Mouse (Mus musculus) adipose tissue, adult 10 weeks (tissue): ENCODE measurements around the gene Fpr3. TPM values are rescaled to one million over a fixed set of nuclear protein-coding genes. Genes with fewer than 3 reads are reported as not detected.

Experiments used
- polyA plus RNA-seq: library from polyadenylated mRNA; stranded (reverse); fragments of 350-450 nt; fragmentation: Illumina TruSeq; extraction: RNeasy Lipid Tissue Mini Kit (QIAGEN cat#74804); gene quantifications from one replicate; pipeline ENCODE4 v1.2.3, GENCODE M21; 2014; ENCODE audit warnings: low read depth, low replicate concordance

Fpr3 gene
- not detected for polyA plus RNA-seq

DNA sequence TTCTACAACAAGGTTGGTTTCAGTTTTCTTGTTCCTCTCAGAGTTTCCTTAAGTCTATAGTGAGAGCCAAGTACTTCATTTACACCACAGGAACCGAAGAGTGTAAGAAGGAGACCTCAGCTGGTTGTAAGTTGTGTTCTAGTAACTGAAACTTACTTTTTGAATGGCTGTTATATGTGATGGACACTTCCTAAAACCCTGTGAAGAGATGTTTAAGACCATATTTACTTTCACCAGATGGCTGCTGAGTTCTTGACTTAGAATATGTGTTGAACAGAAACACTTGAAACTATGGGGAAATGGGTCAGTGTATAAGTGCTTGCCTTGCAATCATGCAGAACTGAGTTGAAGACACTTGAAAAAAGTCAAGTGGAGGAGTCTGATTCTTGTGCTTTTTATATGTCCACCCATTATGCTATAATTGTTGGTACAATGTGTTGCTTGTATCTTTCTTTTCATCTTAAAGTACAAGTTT, at the start of gene Fpr3, which contains the start of gene Fpr2:
Fpr3 (plus strand) TSS at position 79 of the 475 bp plus-strand sequence.
Fpr2 (plus strand) TSS at position 51 of the 475 bp plus-strand sequence.

DNA sequence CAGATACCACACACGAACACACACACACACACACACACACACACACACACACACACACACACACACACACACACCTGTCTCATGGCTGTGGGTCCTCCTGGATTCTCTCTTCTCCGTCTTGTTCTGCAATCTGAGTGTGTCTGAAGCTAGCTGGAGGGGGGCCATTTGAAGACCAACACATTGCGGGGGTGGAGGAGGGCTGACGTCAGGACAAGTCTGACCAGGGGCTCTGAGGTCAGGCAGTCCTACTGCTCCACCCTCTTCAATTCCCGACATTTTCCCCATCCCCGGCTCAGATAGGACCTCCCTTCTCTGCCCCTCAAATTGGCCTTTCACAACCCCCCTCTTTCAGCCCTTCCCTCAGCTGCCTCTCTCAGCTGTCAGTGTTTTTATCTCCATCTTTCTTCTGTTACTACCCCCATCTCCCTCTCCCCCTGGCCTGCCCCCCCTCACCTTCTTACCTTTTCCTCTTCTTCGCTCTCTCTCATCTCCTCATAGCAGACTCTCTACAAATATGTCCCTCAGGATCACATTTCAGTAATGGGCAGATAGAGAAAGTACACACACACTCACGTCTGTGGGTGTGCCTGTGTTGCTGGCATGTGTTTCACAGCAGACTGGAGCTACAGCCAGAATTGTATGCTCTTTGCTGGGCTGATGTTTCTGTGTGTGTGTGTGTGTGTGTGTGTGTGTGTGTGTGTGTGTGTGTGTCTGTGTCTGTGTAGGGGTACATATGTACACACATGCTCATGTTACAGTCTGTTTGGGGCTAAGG, 32.4 kb upstream of the Fpr3 start, which contains the start of gene Has1:
Has1 (minus strand) TSS at position 142 of the 775 bp plus-strand sequence.

DNA sequence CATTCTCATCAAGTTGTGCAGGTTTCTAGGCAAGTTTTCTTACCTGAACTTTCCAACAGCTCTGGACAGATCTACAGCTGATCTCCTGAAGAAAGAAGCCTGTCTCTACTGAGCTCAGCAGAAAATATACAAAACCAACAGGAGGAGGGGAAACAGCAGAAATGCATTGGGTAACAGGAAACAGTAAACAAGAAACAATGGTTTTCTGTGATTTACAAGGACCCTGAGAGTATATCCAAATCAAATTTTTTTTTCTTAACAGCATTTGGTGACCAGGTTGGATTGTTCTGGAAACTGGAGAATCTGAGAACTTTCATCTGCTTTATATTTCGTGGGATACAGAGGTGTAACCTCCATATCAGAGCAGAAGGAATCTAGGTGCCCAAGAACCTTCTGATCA, 3.8 kb upstream of the Fpr3 start, which contains the start of gene Fpr1:
Fpr1 (minus strand) TSS at position 101 of the 400 bp plus-strand sequence.

Other genes starting within 250 kb of the Fpr3 start
- not detected for gene Vmn2r90, start 184.1 kb upstream of the Fpr3 start, polyA plus RNA-seq
- gene Spaca6, start 60.7 kb upstream of the Fpr3 start, polyA plus RNA-seq = 116 TPM
- gene Has1, start 32.6 kb upstream of the Fpr3 start, polyA plus RNA-seq = 0.16 TPM
- gene Fpr1, start 3.9 kb upstream of the Fpr3 start, polyA plus RNA-seq = 0.62 TPM
- gene Fpr2, start within 50 bp of the Fpr3 start, polyA plus RNA-seq = 0.63 TPM
- gene Fpr-rs4, start 133.9 kb downstream of the Fpr3 start, polyA plus RNA-seq = not detected
- gene Vmn2r124, start 161.6 kb downstream of the Fpr3 start, polyA plus RNA-seq = not detected
- gene Vmn2r91, start 197.2 kb downstream of the Fpr3 start, polyA plus RNA-seq = not detected